Mouse (Mus musculus) CH12.LX (cell line): ENCODE measurements around the gene Tex22.

ENCODE experiments used
- CTCF ChIP-seq, 2 experiments: IDR thresholded peaks in 1 of 2; conservative IDR thresholded peaks in 1 of 2; 2 replicates each; pipeline ENCODE4 v1.5.1; 2011 to 2012; ENCODE audit warnings: low read depth in 2 of 2, low read length in 2 of 2, improper control_type of control experiment in 1 of 2, inconsistent platforms in 1 of 2, mild to moderate bottlenecking in 1 of 2, moderate library complexity in 1 of 2
- EP300 ChIP-seq: IDR thresholded peaks from 2 replicates; pipeline ENCODE4 v1.6.1; 2011; ENCODE audit warnings: low read length, improper control_type of control experiment
- IRF4 ChIP-seq: IDR thresholded peaks from 2 replicates; pipeline ENCODE4 v1.6.1; 2014; ENCODE audit warnings: low read depth, mild to moderate bottlenecking, inconsistent platforms, low read length, improper control_type of control experiment
- MAX ChIP-seq: IDR thresholded peaks from 2 replicates; pipeline ENCODE4 v1.6.1; 2011; ENCODE audit warnings: low read length, improper control_type of control experiment
- POLR2A ChIP-seq: IDR thresholded peaks from 2 replicates; pipeline ENCODE4 v1.6.1; 2011; ENCODE audit warnings: low read depth, mild to moderate bottlenecking, improper control_type of control experiment, low read length
- TBP ChIP-seq: conservative IDR thresholded peaks from 2 replicates; pipeline ENCODE4 v1.6.1; 2011; ENCODE audit warnings: low read depth, low read length, improper control_type of control experiment
- ZNF384 ChIP-seq: IDR thresholded peaks from 2 replicates; pipeline ENCODE4 v1.6.1; 2012; ENCODE audit warnings: low read depth, low read length, improper control_type of control experiment, inconsistent platforms

GRCm38 (mm10) chr12:113130732-113131131 lies 56.4 kb downstream of the Tex22 start:
- TF ChIP-seq ZNF384, result no peak
- no peak for TF ChIP-seq MAX
- no peak for TF ChIP-seq POLR2A
- TF ChIP-seq EP300, result no peak
- TF ChIP-seq TBP, result no peak
- no peak for TF ChIP-seq CTCF (conservative IDR thresholded peaks at IDR 0.05 in 1 of 2, IDR thresholded peaks at IDR 0.05 in 1 of 2; ENCODE audit: low read depth in 2 of 2, low read length in 2 of 2)
- no peak for TF ChIP-seq IRF4
